Mouse (Mus musculus) lung, postnatal 4 days (tissue): ENCODE measurements around the gene Cpt2.
A peak's percentile ranks its signal among the peaks of the same experiment; 100 is the strongest.

Experiments used
- DNase-seq, 2 experiments: peaks; one replicate each; pipeline ENCODE4 v3.0.0; 2021

Gene Cpt2

GRCm38 (mm10) chr4:107920336-107920735 is 3.1 kb downstream of the Cpt2 start:
- no peak for DNase-seq

- no peak for DNase-seq
Observed at GRCm38 (mm10) chr4:107910020-107910419, 13.4 kb downstream of the Cpt2 start.

GRCm38 (mm10) chr4:107906561-107906960 is 16.8 kb downstream of the Cpt2 start:
- DNase-seq = no peak

GRCm38 (mm10) chr4:107904252-107904651 is 19.2 kb downstream of the Cpt2 start:
- no peak for DNase-seq

- no peak for DNase-seq
Observed at GRCm38 (mm10) chr4:107900206-107900605, 23.2 kb downstream of the Cpt2 start.

GRCm38 (mm10) chr4:107899211-107899927 is 24.0 kb downstream of the Cpt2 start:
- no peak for DNase-seq

- DNase-seq = no peak
Observed at GRCm38 (mm10) chr4:107892663-107893062, 30.7 kb downstream of the Cpt2 start.

GRCm38 (mm10) chr4:107889731-107890432 is 33.5 kb downstream of the Cpt2 start, which contains the start of gene 0610037L13Rik:
TSS of gene 0610037L13Rik (plus strand) at chr4:107889813.
- peak; percentile 95 to 97 for DNase-seq

GRCm38 (mm10) chr4:107889385-107889730 is 34.1 kb downstream of the Cpt2 start:
- no peak for DNase-seq

GRCm38 (mm10) chr4:107886371-107886770 is 37.0 kb downstream of the Cpt2 start:
- DNase-seq = no peak

GRCm38 (mm10) chr4:107881631-107882030 is 41.8 kb downstream of the Cpt2 start:
- no peak for DNase-seq

GRCm38 (mm10) chr4:107879254-107880050 is 44.0 kb downstream of the Cpt2 start, which contains the start of gene Magoh:
TSS of gene Magoh (plus strand) at chr4:107879755.
- peak; percentile 96 to 97 for DNase-seq

- no peak for DNase-seq
Observed at GRCm38 (mm10) chr4:107864866-107865265, 58.5 kb downstream of the Cpt2 start.

GRCm38 (mm10) chr4:107858995-107859394 is 64.4 kb downstream of the Cpt2 start:
- DNase-seq = no peak

GRCm38 (mm10) chr4:107856958-107857686 is 66.3 kb downstream of the Cpt2 start:
- no peak for DNase-seq
